Mouse (Mus musculus): ENCODE data around the gene Mcub.

Gene Mcub

GRCm38 (mm10) chr3:129893143-129893542, 76.9 kb downstream of the Mcub start:
- DNase-seq (ENCODE audit: low spot score in 2 of 2): no peak

GRCm38 (mm10) chr3:129892003-129892402, 78.0 kb downstream of the Mcub start:
- DNase-seq (ENCODE audit: low spot score in 2 of 2): no peak

GRCm38 (mm10) chr3:129887779-129888517, 82.1 kb downstream of the Mcub start:
- DNase-seq (ENCODE audit: low spot score in 2 of 2): no peak

DNA sequence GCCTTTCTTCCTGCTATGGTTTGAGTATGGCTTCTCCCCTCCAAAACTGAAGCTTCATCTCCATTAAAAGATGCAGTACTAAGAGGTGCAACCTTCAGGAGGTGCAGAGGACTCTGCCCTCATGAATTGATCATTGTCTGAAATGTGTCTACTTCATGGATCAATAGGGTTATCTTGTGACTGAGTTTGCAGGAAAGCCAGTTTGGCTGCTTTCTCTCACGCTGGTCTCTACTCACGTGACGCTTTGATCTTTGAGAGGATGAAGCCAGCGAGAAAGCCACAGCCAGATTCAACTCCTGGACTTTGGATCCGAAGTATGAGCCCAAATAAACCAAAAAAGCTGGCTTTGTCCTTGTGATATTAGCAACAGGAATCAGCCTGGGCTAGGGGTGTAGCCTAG, 83.6 kb downstream of the Mcub start:
- DNase-seq (ENCODE audit: low spot score in 2 of 2): no peak

DNA sequence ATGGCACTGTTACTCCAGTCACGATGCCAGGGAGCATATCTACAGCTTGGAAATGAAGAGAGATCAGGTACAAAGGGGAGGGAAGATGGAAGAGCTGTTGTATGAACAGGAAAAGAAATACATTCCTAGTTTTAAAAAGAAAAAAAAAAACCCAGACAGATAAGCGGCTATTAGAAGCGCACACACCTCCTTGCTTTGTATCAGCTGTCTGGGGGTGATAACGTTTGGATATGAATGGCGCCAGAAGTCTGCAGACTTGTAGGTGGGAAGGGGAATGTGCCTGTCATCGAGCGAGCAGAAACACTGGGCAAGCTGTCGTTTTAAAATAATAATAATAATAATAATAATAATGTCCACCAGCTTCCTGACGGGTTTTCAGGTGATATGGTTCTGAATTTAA, 84.4 kb downstream of the Mcub start:
- no peak for DNase-seq (ENCODE audit: low spot score in 2 of 2)

DNA sequence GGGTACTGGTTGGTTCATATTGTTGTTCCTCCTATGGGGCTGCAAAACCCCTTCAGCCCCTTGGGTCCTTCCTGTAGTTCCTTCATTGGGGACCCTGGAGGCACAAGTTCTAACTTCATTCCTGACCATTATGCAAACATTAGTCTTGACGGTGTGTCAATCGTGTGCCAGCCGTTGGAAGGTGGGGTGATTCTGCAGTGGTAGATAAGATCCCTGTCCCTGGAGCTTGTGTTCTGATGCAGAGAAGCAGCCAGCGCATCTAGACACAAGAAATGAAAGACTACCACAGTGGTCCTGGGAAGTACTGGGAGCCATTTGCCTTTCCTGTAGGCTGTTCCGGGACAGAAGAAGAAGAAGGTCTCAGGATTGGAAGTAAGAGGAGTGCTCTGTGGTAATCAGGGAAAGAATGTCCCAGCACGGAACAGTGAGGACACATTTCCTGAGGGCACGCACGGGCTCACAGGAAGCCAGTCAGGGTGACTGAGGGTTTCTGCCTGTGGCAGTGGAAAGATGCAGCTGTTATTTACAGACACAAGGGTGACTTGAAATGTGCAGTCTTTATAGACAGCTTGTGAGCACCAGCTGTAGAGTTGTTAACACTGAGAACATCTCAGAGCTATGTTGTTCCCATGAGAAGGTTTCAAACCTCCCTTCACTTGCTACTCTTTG, 88.9 kb downstream of the Mcub start:
- DNase-seq (ENCODE audit: low spot score in 2 of 2): peak; percentile 32 to 41

DNA sequence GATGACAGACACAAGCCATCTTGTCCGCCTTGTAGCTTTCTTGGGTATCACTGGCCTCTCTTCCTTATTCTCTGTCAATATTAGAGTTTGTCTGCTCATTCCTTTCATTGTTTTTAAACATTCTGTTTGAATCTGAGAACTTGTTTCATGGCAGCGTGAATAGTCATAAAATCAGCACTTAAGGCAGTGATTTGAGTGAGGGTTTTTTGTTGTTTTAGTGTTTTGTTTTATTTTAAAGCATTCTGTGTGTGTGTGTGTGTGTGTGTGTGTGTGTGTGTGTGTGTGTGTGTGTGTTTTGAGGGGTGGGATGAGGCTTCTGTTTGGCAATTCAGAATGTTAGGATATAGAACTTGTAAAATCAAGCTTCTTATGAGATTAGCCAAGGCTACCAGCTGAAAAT, 90.1 kb downstream of the Mcub start:
- no peak for DNase-seq (ENCODE audit: low spot score in 2 of 2)

DNA sequence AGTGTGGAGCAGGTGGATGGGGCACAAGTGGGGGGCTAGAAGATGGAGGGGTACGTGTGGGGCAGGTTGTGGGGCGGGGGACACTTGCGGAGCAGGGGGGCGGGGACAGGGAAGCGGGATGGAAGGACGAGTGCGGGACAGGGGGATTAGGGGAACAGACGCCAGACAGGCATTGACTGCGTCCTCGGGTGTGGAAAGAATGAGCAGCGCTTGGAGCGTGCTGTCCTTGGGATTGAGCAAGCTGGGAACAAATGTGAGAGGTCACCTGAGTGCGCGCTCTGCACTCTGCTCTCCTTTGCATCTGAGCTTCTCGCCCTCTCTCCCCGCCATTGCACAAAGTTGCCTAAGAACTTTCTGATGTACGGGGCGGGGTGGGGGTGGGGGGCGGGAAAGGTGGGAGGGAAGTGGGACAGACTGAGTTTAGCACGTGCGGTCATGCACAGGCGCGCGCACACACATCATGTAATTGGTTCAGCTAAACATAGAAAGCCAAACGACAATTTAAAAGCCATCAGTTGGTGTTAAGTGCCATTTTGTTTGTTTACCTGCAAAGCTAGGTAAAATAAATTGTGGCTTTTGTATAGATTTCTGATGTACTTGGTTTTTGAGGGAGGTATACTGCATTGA, 90.8 kb downstream of the Mcub start:
- peak in 1 of 2 experiments; percentile 20 for DNase-seq (ENCODE audit: low spot score in 2 of 2)

GRCm38 (mm10) chr3:129878405-129879021, 91.5 kb downstream of the Mcub start, which contains the start of gene Pla2g12a:
TSS of gene Pla2g12a (plus strand) at chr3:129878606.
- peak; percentile 81 to 89 for DNase-seq (ENCODE audit: low spot score in 2 of 2)

DNA sequence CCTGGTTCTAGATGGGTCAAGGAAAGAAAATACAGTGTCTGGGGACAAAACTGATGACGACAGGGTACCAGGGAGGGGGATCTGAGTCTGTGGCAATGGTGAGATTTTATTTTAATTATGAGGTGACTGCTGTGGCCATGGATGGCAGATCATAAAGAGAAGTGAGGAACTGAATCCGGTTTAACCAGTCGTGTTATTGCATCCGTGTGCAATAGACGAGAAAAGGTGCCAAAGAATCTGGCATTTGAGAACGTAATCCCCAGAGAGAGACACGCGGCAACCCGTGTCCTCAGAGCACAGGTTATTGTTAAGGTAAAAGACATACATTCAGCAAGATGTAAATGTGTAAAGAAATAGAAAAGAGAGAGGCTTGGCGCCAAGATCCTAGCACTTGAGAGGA, 92.7 kb downstream of the Mcub start:
- DNase-seq (ENCODE audit: low spot score in 2 of 2): no peak
